Mouse (Mus musculus): Measurements from ENCODE around the gene Anxa5.

Gene Anxa5

DNA sequence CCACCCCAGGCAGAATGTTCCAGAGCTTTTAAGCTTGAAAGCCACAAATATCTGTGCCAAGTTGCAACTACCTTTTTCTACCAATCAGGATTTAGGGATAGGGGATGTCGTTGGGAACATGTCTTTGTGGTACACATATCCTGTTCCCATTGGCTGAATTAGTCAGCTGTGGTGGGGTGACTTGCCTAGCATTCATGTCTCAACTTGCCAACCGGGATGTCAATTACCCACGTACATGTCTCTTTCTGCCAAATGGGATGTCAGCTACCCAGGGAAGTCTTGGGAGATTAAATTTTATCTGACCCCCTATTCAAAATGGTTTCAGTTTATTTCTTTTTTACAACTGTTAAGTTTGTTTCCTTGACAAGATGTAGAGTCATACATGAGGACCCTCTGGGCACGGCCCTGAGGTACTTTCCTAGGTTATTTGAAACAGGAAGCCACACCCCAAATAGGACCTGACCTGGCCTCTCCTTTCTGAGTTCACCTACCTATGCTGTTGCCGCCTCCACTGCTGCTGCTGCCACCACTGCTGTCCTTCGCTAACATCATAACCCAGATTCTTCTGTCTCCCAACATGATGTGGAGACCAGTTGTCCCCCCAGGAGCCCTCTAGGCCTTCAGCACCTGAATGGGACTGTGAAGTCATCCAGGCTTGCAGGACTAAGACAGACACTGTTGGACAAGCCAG is 13.3 kb upstream of the Anxa5 start:
- no peak for DNase-seq (ENCODE audit: low spot score in 2 of 2)

DNA sequence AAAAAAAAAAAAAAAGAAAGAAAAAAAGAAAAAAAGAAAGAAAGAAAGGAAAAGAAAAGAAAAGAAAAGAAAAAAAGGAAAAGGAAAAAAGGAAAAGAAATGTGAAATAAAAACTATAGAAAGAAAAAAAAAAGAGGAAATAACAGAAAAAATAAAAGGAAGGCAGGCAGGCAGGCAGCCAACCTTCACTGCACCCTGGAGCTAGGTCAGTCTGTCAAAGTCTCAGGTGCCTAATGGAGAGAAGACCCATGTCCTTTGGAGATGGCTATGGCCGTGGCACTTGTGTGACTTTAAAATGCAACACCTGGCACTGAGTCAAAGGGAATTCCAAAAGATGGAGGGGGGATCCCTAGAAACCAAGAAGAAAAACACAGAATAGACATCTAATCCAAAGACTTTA is 12.7 kb upstream of the Anxa5 start:
- DNase-seq (ENCODE audit: low spot score in 2 of 2) = no peak

DNA sequence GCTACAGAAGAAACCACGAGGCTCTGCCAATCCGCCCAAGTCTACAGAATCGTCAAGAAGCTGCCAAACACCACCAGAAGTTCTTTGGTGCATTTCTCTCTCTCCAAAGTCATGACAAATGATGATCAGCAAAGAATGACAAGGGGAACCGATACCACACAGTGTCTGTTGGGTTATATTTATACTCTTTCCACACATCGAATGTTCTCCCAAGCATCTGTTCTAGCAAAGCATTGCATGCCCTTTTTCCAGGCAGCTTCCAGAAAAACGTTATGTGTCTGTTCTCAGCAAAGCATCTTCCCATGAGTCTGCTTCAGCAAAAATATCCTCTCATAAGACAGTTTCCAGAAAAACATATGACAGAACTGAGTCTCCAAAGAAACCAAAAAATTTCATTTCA is 11.2 kb upstream of the Anxa5 start:
- DNase-seq (ENCODE audit: low spot score in 2 of 2) = no peak

DNA sequence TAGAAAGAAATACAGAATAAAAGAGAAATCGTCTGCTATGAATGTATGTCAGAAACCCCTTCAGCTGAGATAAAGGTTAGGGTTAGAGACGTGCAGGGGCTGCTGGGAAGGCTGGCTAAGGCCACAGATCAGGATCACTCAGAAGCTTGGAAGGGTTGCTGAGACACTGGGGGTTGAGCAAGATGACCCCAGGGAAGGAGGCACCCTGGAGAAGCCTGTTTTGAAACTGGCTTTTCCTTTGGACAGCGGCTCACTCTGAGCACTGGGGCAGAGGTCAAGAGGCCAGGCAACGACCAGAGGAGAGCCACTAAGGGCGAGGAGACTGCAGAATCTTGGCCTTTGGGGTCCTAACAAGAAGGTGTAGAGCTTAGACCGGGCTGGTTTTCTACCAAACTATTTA is 10.5 kb upstream of the Anxa5 start:
- no peak for DNase-seq (ENCODE audit: low spot score in 2 of 2)

DNA sequence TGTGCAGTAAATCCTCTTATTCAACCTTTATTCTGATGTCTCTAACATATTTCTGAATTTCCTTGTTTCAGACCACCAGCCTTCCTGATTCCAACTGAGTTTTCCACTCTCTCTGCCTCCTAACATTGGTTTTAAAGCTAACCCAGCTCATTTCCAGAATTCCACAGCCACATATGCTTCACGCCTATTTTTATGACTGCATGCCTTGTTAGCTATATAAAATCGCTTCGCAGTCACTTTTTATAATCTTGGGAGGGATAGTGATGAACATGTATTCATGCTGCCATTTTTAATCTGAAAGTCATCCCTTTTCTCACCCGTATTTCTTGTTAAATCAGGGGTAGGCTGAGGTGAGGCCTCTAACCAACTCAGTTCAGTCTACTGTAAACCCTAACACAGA is 8.6 kb upstream of the Anxa5 start:
- no peak for DNase-seq (ENCODE audit: low spot score in 2 of 2)

DNA sequence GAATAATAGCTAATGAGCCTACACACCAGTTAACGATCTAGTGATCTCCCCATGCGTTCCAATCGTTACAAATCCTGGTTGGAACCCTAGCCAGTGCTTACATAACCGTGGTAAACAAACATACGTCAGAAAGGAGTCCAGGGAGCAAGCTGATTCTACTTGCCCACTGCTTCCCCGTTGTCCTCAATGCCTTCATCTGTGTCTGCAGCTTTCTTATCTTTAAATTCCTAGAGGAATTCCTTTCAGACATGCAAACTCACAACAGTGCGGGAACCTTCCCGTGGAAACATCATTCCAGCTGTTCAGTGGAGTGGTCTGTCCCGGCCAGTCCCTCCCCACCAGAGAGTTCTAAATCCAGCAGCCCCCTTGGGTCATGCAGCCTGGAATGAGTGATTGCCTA is 7.2 kb upstream of the Anxa5 start:
- no peak for DNase-seq (ENCODE audit: low spot score in 2 of 2)

DNA sequence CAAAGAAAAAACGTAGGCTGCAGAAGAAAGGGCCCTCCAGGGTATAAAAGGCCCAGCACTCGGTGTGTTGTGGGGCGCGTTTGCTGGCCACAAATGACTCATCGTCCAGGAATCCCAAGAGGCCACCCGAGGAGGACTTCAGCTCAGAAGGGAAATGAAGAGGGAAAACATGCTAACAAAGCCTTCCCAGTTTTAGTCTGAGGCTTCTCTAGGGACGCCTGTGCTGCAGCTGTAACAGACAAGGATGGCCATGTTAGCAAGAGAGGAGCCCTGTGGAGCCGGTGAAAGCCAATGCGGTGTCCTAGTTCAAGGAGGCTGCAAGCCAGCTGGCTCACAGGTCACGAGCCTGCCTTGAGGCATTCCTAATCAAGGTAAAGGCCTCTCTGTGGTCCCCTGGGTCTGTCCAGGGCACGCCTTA is 6.1 kb upstream of the Anxa5 start:
- DNase-seq (ENCODE audit: low spot score in 2 of 2) = peak; percentile 35 to 50

DNA sequence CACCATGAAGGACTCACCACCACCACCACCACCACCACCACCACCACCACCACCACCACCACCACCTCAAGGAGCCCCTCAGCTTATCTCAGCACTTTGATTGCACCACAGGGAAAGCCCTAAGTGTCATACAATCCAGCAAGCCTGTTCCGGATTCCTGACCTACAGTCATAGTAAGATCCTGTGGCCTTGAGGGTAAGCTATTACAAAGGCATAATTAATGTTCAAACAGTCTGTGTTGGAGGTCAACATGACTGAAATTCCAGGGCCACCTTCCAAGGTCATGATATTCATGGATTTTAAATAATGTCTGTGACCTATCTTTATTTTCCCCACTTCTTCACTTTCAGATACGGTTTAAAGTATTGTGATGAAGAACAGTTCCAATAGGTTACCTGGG is 4.8 kb upstream of the Anxa5 start:
- no peak for DNase-seq (ENCODE audit: low spot score in 2 of 2)

DNA sequence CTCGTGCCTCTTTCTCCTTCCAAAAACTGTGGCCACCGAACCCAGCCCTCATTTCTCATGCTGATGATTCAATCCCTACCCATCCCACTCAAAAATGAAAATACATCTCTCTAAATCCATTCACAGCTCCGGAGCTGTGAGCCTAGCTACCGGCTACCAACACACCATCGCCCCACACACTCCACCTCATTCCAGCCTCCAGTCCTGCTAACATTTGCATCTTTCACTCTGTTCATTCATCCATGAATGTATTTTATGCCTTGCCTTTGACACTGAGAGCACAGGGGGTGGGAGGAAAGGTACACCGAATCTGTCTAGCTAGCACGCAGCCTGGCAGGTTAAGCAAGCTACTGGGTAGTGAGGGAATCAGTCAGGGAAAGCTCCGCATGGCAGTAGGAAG is 3.1 kb upstream of the Anxa5 start:
- DNase-seq (ENCODE audit: low spot score in 2 of 2) = no peak

DNA sequence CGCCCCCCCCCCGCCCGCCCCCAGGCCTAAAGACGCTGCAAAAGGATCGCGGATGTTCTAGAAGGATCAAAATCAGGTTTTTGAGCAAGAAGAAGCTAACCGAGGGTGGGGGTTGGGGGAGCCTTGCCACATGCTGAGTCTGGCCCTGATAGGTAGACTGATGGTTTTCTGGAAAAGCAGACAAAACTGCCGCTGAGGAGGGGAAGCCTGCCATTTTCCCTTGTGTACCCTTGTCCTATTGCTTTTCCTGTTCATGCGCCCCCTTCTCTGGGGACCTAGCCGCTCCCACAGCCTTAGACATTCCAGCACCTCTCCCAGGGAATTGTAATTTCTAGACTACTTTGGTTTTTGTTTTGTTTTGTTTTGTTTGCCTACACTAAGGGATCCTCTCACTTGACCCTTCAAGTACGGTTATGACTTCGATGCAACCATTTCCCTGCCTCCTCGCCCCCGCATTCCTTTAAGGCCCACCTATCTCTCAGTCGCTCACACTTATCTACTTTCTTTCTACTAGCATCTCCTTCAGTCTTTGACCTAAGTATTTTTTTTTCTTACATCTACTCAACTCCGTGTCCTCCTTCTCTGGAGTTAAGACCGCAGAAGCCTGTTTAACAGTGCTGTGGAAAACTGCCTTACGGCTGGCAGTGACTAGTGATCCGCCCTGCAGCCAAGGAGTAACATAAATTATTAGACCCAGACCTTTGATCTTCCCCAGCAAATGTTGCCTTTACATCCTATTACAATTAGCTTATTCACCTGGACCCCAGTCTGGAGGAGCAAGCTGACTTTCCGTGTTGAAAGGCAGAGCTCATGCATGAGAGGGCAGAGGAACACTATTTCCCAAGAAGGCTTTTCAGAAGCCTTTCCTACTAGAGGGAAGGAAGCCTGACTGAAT is 814 bp upstream of the Anxa5 start:
- no peak for DNase-seq (ENCODE audit: low spot score in 2 of 2)

DNA sequence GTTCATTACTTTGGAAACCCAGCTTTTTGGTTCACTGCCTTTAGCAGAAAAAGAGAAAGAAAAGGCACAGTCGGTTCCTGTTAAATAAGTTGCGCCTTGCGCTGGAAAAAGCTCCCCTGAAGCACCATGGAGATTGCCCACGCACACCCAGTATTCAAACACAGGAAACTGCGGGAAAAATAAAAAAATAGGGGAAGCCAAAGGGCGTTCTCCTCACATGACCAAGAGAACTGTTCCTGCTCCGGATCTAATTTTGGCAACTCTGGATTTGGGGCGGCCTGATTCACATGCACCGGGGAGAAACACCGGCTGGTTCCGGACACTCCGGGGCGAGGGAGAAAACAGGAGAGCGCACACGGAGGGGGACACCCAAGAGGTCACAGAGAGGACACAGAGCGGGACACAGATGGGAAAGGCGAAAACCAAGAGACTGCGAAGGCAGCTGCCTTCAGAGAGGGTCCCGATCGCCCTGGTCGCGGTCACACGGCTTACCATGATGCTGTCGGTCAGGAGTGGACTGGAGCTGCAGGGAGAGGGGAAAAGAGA is 683 bp downstream of the Anxa5 start:
- DNase-seq (ENCODE audit: low spot score in 2 of 2) = peak in 1 of 2 experiments; percentile 51

DNA sequence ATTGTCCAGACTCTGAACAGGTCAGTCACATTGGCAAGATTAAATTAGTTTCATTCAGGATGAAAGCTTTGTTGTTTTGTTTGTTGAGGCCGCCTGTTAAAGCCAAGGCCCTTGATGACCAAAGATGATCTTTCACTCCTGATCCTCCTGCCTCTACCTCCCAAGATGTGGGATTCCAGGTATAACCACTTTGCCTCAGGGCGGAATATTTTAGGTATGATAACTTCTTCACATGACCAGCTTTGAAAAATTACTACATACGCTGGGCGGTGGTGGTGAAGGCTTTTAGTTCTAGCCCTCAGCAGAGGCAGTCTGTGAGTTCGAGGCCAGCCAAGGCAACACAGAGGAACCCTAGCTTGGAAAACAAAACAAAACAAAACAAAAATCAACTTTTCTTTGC is 1.3 kb downstream of the Anxa5 start:
- no peak for DNase-seq (ENCODE audit: low spot score in 2 of 2)

DNA sequence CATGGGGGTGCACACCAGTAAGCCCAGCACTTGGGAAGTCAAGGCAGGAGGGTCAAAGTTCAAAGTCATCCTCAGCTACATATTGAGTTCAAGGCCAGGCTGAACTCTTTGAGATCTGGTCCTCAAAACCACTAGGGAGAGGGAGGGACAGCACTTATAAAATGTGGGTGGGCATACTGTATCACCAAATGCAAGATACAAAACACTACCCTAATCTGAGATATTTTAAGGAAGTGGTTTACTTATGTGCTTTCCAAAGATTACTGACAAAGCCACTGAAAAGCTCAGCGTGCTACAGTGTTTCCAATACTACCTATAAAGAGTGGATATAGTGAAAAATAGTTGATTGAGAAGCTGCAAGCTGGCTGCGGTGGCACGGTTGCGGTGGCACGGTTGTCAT is 2.5 kb downstream of the Anxa5 start:
- DNase-seq (ENCODE audit: low spot score in 2 of 2) = no peak

DNA sequence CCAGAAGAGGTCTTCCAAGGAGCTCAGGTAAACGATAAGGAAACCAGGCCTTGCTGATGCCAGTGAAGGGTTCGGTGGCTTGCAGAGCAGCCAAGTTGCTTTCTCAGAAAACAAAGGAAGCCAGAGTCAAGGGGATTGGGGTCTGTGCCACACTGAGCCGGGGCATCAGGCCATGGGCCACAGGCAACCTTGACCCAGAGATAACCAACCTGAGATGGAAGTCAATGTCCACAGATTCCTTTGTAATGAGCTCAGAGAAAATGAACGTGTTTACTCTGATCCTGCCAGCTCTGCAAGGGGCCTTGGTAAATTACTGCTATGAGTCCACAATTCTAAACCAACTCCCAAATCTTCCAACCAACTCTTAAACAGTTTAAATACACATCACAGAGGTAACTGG is 3.8 kb downstream of the Anxa5 start:
- no peak for DNase-seq (ENCODE audit: low spot score in 2 of 2)

DNA sequence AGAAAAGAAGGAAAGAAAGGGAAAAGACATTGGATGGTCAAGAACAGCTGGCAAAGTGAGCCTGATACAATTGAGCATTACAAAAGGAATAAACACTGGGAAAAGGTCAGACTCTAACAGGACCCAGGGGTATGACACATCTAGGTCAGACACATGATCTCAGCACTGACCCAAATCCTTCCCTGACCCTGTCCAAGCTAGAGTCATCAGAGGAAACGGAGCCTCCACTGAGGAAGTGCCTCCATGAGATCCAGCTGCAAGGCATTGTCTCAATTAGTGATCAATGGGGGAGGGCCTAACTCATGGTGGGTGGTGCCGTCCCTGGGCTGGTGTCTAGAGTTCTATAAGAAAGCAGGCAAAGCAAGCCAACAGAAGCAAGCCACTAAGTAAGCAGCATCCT is 6.8 kb downstream of the Anxa5 start:
- DNase-seq (ENCODE audit: low spot score in 2 of 2) = no peak

DNA sequence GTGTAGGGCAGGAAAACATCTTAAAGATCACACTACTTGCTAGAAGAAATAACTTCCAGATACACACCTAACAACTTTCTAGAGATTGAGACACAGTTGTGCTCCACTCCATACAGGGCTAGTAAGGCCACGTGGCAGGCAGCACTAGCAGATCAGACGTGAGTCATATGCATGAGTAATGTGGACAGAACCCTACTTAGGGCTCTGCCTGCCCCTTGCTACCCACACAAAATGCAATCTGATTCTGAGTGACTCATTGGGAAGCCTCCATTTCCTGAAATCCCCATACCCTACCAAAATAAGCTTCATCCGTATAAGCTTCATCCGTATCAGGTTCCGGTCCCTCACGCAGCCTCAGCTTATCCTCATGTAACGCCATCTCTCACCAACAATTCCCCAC is 8.1 kb downstream of the Anxa5 start:
- DNase-seq (ENCODE audit: low spot score in 2 of 2) = peak in 1 of 2 experiments; percentile 56

DNA sequence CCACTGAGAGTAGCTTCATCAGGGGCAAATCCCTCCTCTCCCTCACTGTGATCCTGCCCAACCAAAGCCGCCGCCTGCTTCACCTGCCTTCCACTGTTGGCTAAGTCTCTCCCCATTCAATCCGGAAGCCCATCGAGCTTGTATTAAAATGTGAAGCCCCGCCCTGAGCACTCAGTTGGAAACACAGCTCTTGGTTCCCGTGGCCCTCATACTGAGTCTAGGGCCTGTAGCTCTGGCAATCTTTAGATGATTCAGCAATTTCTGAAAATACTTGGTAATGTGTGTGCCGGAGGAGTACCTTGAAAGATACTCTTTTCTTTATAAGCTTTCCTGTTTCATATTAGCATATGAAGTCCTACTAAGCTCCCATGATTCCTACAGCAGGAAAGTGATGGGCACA is 10.2 kb downstream of the Anxa5 start:
- no peak for DNase-seq (ENCODE audit: low spot score in 2 of 2)

DNA sequence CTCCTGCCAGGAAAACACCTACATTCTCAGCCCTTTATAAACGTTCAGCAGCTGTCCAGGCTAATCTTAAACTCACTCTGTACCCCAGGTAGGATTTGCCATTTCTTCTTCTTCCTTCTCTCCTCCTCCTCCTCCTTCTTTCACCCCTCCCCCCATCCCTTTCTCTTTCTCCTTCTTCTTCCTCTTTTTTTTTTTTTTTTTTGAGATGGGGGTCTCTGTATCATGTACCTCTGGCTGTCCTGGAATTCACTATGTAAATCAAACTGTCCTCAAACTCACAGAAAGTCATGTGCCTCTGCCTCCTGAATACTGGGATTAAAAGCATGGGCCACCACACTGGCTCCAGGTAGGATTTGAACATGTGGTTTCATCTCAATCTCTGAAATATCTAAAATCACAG is 13.3 kb downstream of the Anxa5 start:
- DNase-seq (ENCODE audit: low spot score in 2 of 2) = no peak

DNA sequence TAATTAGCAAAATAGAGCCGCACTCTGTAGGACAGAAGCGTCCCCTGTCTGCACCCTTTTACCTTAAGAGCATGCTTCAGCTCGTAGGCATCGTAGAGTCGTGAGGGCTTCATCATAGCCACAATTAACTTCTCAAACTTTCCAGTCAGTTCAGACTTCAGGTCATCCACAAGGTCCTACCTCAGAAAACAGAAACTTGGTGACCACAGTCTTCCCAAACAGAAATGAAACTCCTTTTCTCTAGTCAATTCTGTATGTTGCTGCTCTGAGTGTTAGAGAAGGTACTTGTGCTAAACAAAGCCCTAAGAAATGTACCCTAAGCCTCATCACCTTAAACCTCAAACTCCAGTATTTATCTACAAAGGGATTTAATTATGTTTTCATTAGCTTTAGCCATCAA is 13.9 kb downstream of the Anxa5 start:
- DNase-seq (ENCODE audit: low spot score in 2 of 2) = no peak

DNA sequence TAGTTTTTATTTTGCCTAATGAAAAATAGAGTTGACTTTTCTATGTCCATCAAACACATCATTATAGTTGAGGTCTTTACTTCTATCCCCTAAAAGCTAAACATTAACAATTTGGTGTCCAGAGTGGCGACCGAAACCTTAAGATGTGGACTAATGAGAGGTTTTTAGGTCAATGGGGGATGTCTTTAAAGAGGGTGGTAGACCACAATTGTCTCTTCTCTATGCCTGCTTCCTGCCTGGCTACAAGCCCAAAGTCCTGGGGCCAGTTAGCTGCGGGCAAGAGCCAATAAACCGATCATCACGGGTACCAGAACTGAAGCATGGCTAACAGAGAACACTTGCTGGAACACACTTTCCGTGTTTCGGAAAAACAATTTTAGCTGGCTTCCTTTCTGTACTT is 15.0 kb downstream of the Anxa5 start:
- no peak for DNase-seq (ENCODE audit: low spot score in 2 of 2)

DNA sequence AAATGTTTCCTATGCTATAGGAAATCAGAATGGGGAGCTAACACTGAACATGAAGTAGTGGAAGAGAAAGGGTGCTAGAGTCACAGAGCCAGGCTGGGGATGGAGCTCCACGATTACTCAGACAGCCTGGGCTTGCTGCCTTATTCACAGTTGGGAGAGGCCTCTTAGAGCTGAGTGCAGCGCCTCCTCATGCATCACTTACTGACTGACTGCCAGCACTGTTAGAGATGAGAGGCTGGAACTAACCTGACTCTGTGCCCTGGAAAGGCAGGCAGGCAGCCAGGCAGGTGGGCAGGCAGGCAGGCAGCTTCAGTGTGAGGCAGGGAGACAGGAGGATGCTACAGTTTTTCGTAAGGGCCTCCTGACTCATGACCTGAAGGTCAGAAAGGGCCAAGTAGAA is 20.1 kb downstream of the Anxa5 start:
- peak in 1 of 2 experiments; percentile 15 for DNase-seq (ENCODE audit: low spot score in 2 of 2)

DNA sequence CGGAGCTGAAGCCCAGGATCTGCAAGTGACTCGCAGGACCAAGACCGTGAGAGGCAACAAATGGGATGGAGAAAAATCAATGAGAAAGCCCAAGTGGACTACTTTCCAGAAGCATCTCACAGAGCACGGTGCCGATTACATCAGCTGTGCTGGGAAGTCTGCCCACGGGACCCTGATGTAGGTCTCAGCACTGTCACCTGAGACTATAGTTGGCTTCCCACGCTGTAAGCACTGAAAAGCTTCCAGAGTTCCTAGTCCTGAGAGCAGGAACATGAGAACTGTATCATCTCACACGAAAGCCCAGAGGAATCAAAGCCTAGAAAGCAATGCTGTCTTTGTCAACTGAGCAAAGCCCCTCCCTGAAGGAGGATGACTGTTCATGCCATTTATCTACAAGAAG is 20.6 kb downstream of the Anxa5 start:
- DNase-seq (ENCODE audit: low spot score in 2 of 2) = no peak

DNA sequence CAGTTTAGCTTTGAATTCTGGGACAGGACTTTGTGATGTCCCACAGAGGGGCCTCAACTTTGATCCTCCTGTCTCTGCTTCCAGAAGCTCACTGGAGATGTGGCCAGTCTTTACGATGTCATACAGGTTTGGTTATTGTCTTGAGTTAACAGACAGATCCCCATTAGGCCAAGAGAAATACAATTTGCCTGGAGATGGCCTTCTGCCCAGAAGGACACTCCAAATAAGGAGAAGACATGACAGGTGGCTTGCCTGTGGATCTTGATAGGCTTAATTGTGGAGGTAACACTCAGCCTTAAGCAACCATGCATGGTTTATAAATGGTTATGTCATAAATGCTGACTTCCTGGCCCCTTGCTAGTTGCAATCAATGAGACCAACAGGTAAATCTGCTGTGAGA is 23.2 kb downstream of the Anxa5 start:
- DNase-seq (ENCODE audit: low spot score in 2 of 2) = no peak

Measured in urinary bladder, adult 18-20 months (tissue).